Mouse (Mus musculus) CH12.LX (cell line): ENCODE data around the gene Tmem178b. TPM values are rescaled to one million over a fixed set of nuclear protein-coding genes. Genes with fewer than 3 reads are reported as not detected.

ENCODE experiments used
- DNase-seq: peaks from one replicate; pipeline ENCODE4 v3.0.0-alpha.2; 2013; ENCODE audit errors: extremely low read depth
- H3K27ac ChIP-seq: 2 replicates; pipeline ENCODE4 v1.5.1; 2012; ENCODE audit warnings: low read depth, mild to moderate bottlenecking, control low read depth, moderate library complexity; ENCODE audit not compliant: insufficient read depth
- H3K27me3 ChIP-seq: replicated peaks from 2 replicates; pipeline ENCODE3; 2012; ENCODE audit warnings: inconsistent platforms
- H3K36me3 ChIP-seq, 2 experiments: replicated peaks in 1 of 2; 2 replicates each; pipeline versions ENCODE3 to v1.6.1; 2012; ENCODE audit warnings: inconsistent platforms in 1 of 2, low read length in 1 of 2, mild to moderate bottlenecking in 1 of 2, mixed read lengths in 1 of 2, moderate library complexity in 1 of 2; ENCODE audit not compliant: control insufficient read depth in 1 of 2, insufficient read depth in 1 of 2
- H3K4me1 ChIP-seq, 2 experiments: 2 replicates each; pipeline ENCODE4 v1.6.1; 2012; ENCODE audit warnings: inconsistent platforms in 1 of 2, moderate library complexity in 1 of 2; ENCODE audit not compliant: insufficient read depth in 2 of 2, control insufficient read depth in 1 of 2
- H3K4me2 ChIP-seq: 2 replicates; pipeline ENCODE4 v1.6.1; 2012; ENCODE audit warnings: low read depth, mild to moderate bottlenecking, control low read depth; ENCODE audit not compliant: poor library complexity, insufficient read depth, severe bottlenecking
- H3K4me3 ChIP-seq, 3 experiments: fragments of 150-350 bp in 1 of 3; sonication (generic) in 1 of 3; replicated peaks in 1 of 3; 2 replicates each; pipeline versions ENCODE3 to v1.5.1; 2011 to 2012; ENCODE audit warnings: low read depth in 2 of 3, low read length in 2 of 3, mild to moderate bottlenecking in 2 of 3, moderate library complexity in 2 of 3, control low read depth in 1 of 3, improper control_type of control experiment in 1 of 3, inconsistent platforms in 1 of 3, mixed read lengths in 1 of 3; ENCODE audit not compliant: poor library complexity in 1 of 3
- H3K79me2 ChIP-seq: replicated peaks from 2 replicates; pipeline ENCODE4 v1.6.1; 2012; ENCODE audit warnings: mild to moderate bottlenecking, moderate library complexity; ENCODE audit not compliant: control insufficient read depth, poor library complexity, insufficient read depth, severe bottlenecking; ENCODE audit errors: extremely low read depth
- H3K9ac ChIP-seq: 2 replicates; pipeline ENCODE4 v1.6.1; 2012; ENCODE audit warnings: low read depth, mild to moderate bottlenecking, control low read depth, moderate library complexity; ENCODE audit not compliant: insufficient read depth
- H3K9me3 ChIP-seq: replicated peaks from 2 replicates; pipeline ENCODE3; 2012; ENCODE audit warnings: low read length, inconsistent platforms, mixed read lengths
- BHLHE40 ChIP-seq: IDR thresholded peaks from 2 replicates; pipeline ENCODE4 v1.6.1; 2011; ENCODE audit warnings: mild to moderate bottlenecking, low read depth, low read length, improper control_type of control experiment
- CHD1 ChIP-seq: IDR thresholded peaks from 2 replicates; pipeline ENCODE4 v1.6.1; 2012; ENCODE audit warnings: low read depth, low read length, improper control_type of control experiment, inconsistent platforms
- CHD2 ChIP-seq: IDR thresholded peaks from 2 replicates; pipeline ENCODE4 v1.6.1; 2011; ENCODE audit warnings: low read length, improper control_type of control experiment
- ETS1 ChIP-seq: conservative IDR thresholded peaks from 2 replicates; pipeline ENCODE4 v1.6.1; 2012; ENCODE audit warnings: low read depth, mild to moderate bottlenecking, inconsistent platforms, low read length, improper control_type of control experiment, moderate library complexity
- IRF4 ChIP-seq: IDR thresholded peaks from 2 replicates; pipeline ENCODE4 v1.6.1; 2014; ENCODE audit warnings: low read depth, mild to moderate bottlenecking, inconsistent platforms, low read length, improper control_type of control experiment
- JUND ChIP-seq: conservative IDR thresholded peaks from 2 replicates; pipeline ENCODE4 v1.6.1; 2011; ENCODE audit warnings: low read depth, low read length, improper control_type of control experiment
- KAT2A ChIP-seq: IDR thresholded peaks from 2 replicates; pipeline ENCODE4 v1.6.1; 2012; ENCODE audit warnings: low read length, improper control_type of control experiment, inconsistent platforms; ENCODE audit not compliant: insufficient replicate concordance
- MAFK ChIP-seq: IDR thresholded peaks from 2 replicates; pipeline ENCODE4 v1.6.1; 2011; ENCODE audit warnings: low read length, improper control_type of control experiment; ENCODE audit not compliant: insufficient replicate concordance
- MAX ChIP-seq: IDR thresholded peaks from 2 replicates; pipeline ENCODE4 v1.6.1; 2011; ENCODE audit warnings: low read length, improper control_type of control experiment
- MAZ ChIP-seq: IDR thresholded peaks from 2 replicates; pipeline ENCODE4 v1.6.1; 2012; ENCODE audit warnings: low read depth, mild to moderate bottlenecking, inconsistent platforms, low read length, improper control_type of control experiment, moderate library complexity
- MEF2A ChIP-seq: IDR thresholded peaks from 2 replicates; pipeline ENCODE4 v1.6.1; 2014; ENCODE audit warnings: low read depth, mild to moderate bottlenecking, inconsistent platforms, low read length, improper control_type of control experiment, borderline replicate concordance
- RAD21 ChIP-seq: IDR thresholded peaks from 2 replicates; pipeline ENCODE4 v1.6.1; 2011; ENCODE audit warnings: low read depth, mild to moderate bottlenecking, low read length, improper control_type of control experiment, moderate library complexity
- TBP ChIP-seq: conservative IDR thresholded peaks from 2 replicates; pipeline ENCODE4 v1.6.1; 2011; ENCODE audit warnings: low read depth, low read length, improper control_type of control experiment
- TCF12 ChIP-seq: IDR thresholded peaks from 2 replicates; pipeline ENCODE4 v1.6.1; 2014; ENCODE audit warnings: low read depth, mild to moderate bottlenecking, inconsistent platforms, low read length, improper control_type of control experiment
- USF2 ChIP-seq: conservative IDR thresholded peaks from 2 replicates; pipeline ENCODE4 v1.6.1; 2011; ENCODE audit warnings: low read depth, low read length, improper control_type of control experiment
- ZMIZ1 ChIP-seq: IDR thresholded peaks from 2 replicates; pipeline ENCODE4 v1.6.1; 2012; ENCODE audit warnings: low read depth, mild to moderate bottlenecking, inconsistent platforms, low read length, improper control_type of control experiment
- dilution Hi-C: fragments of 300-500 bp; cut with MboI; formaldehyde crosslinking; loops from 2 replicates; pipeline ENCODE4 v1.14.3; 2020; ENCODE audit warnings: low sequenced_read_pairs; ENCODE audit not compliant: extremely low pct_unique_long_range_greater_than_20kb, extremely low pct_ligation_motif_present
- in situ Hi-C: fragments of 300-500 bp; cut with MboI; formaldehyde crosslinking; loops from 3 replicates; pipeline ENCODE4 v1.14.3; 2019; ENCODE audit warnings: low sequenced_read_pairs, low pct_ligation_motif_present, low pct_unique_long_range_greater_than_20kb, mixed read lengths
- polyA plus RNA-seq: library from polyadenylated mRNA; unstranded; fragments of >175 nt; gene quantifications from 2 replicates; pipeline ENCODE4 v1.2.1, GENCODE M21; 2012; ENCODE audit warnings: low read depth; ENCODE audit not compliant: insufficient read length
- total RNA-seq, 2 experiments: library from RNA; depleted of rRNA; stranded (reverse); fragments of 300-350 nt in 1 of 2; fragments of >200 nt in 1 of 2; gene quantifications; 2 replicates each; pipeline ENCODE4 v1.2.3; 2012 to 2014

Gene Tmem178b
- total and polyA plus RNA-seq, 3 experiments, result not detected

GRCm38 (mm10) chr6:40238857-40239256 is 365.8 kb downstream of the Tmem178b start:
- dilution Hi-C loops, result no loop called here
- peaks cover 7 to 16% of the 10 kb centered on the region in 2 experiments; a peak in 3 of 4 replicates for H3K4me1 ChIP-seq
- no peaks in the 10 kb centered on the region for H3K36me3 ChIP-seq
- H3K9ac ChIP-seq, result no peak overlapping the region
- H3K9me3 ChIP-seq, result no peaks in the 10 kb centered on the region
- H3K79me2 ChIP-seq, result no peaks in the 10 kb centered on the region
- no peak overlapping the region for H3K4me2 ChIP-seq
- no peak overlapping the region for H3K27ac ChIP-seq
- no peak for DNase-seq
- H3K4me3 ChIP-seq, result no peak overlapping the region
- in situ Hi-C loops, result loop anchor here (10.0 to 25.0 kb wide), 2 partner anchors 66 to 148 kb away; no protein-coding TSS in a partner anchor
- peaks cover 3% of the 10 kb centered on the region for H3K27me3 ChIP-seq
- no peak for TF ChIP-seq MAZ
- TF ChIP-seq ZMIZ1, result no peak
- TF ChIP-seq JUND, result no peak
- no peak for TF ChIP-seq MAFK
- TF ChIP-seq IRF4, result no peak
- no peak for TF ChIP-seq TBP
- TF ChIP-seq BHLHE40, result no peak
- TF ChIP-seq KAT2A, result no peak
- no peak for TF ChIP-seq TCF12
- TF ChIP-seq RAD21, result no peak
- TF ChIP-seq USF2, result no peak
- TF ChIP-seq MEF2A, result no peak

- Histone ChIP-seq H3K27ac (no peak overlapping the region), H3K4me1 (peaks cover 5 to 13% of the 10 kb centered on the region in 2 experiments; a peak in 3 of 4 replicates), H3K36me3 (no peaks in the 10 kb centered on the region), H3K27me3 (peaks cover 3% of the 10 kb centered on the region), H3K9me3 (no peaks in the 10 kb centered on the region), H3K4me2 (no peak overlapping the region), H3K4me3 (no peak overlapping the region), H3K79me2 (no peaks in the 10 kb centered on the region), H3K9ac (no peak overlapping the region)
- TF ChIP-seq USF2 (no peak), TCF12 (no peak), ETS1 (no peak), MAX (no peak), MAFK (no peak), JUND (no peak), CHD1 (no peak), CHD2 (no peak)
- in situ Hi-C loops (loop anchor here (25.0 kb wide), 1 partner anchor 147 kb away; no protein-coding TSS in a partner anchor), dilution Hi-C loops (no loop called here)
- no peak for DNase-seq
These were observed 367.6 kb downstream of the Tmem178b start for GRCm38 (mm10) chr6:40240671-40241070.
